Comparison of ENCODE assay signal across 7 mouse cellular contexts in genomic region chr13:111489502-111489801, GRCm38 (mm10). TPM values are rescaled to one million over a fixed set of nuclear protein-coding genes. Genes with fewer than 3 reads are reported as not detected.
DNase-seq lines count a peak whose midpoint lies in the region; ATAC-seq lines count a peak whose summit lies in the region.

No protein-coding gene starts in this region.

- peak overlapping the region; percentile 8; the same call in 1 of the 2 replicates for H3K4me2 ChIP-seq in lung, embryonic 16.5 days (ENCODE audit: low read depth, low read length)
- H3K4me2 ChIP-seq in forebrain, embryonic 12.5 days: peak overlapping the region; percentile 87
- H3K4me2 ChIP-seq in liver, embryonic 11.5 days: peak overlapping the region; percentile 87
- no peak overlapping the region for H3K4me2 ChIP-seq in stomach, embryonic 15.5 days

- H3K27me3 ChIP-seq in lung, embryonic 16.5 days (ENCODE audit: control insufficient read depth, insufficient read depth, low read depth, low read length): peaks cover 19% of the 10 kb centered on the region
- H3K27me3 ChIP-seq in forebrain, embryonic 12.5 days: peaks cover 25% of the 10 kb centered on the region
- peaks cover 11% of the 10 kb centered on the region for H3K27me3 ChIP-seq in liver, embryonic 11.5 days (replicated peaks; ENCODE audit: control insufficient read depth, insufficient read depth, low read length)
- peaks cover 13% of the 10 kb centered on the region; the same call in 1 of the 2 replicates for H3K27me3 ChIP-seq in stomach, embryonic 15.5 days (replicated peaks)

- peak overlapping the region; percentile 99 for H3K27ac ChIP-seq in lung, embryonic 16.5 days (ENCODE audit: low read length)
- peak overlapping the region; percentile 99 for H3K27ac ChIP-seq in forebrain, embryonic 12.5 days
- peak overlapping the region; percentile 99 for H3K27ac ChIP-seq in liver, embryonic 11.5 days (ENCODE audit: low read depth, low read length)
- peak overlapping the region; percentile 99 for H3K27ac ChIP-seq in stomach, embryonic 15.5 days

- 0% methylated on average over 14 of the region's 33 CpGs for WGBS in lung, embryonic 16.5 days
- WGBS in forebrain, embryonic 12.5 days: 1% methylated on average over 20 of the region's 33 CpGs
- 1% methylated on average over 26 of the region's 33 CpGs for WGBS in liver, embryonic 11.5 days
- WGBS in stomach, embryonic 15.5 days: under 1% methylated on average over 17 of the region's 33 CpGs

- H3K4me1 ChIP-seq in lung, embryonic 16.5 days (replicated peaks; ENCODE audit: control insufficient read depth, insufficient read depth, low read length): peaks cover 10% of the 10 kb centered on the region; the same call in 1 of the 2 replicates
- H3K4me1 ChIP-seq in forebrain, embryonic 12.5 days: peaks cover 24% of the 10 kb centered on the region
- peaks cover 17% of the 10 kb centered on the region for H3K4me1 ChIP-seq in liver, embryonic 11.5 days (replicated peaks; ENCODE audit: control insufficient read depth, insufficient read depth, low read length)
- H3K4me1 ChIP-seq in stomach, embryonic 15.5 days: 0 out of 2 replicates have a peak, but pooled peaks cover 13% of the 10 kb centered on the region

- peak overlapping the region; percentile 99 for H3K9ac ChIP-seq in lung, embryonic 16.5 days (ENCODE audit: low read length)
- peak overlapping the region; percentile 96 for H3K9ac ChIP-seq in forebrain, embryonic 12.5 days
- peak overlapping the region; percentile 98 for H3K9ac ChIP-seq in liver, embryonic 11.5 days (ENCODE audit: low read depth, low read length)
- peak overlapping the region; percentile 97 for H3K9ac ChIP-seq in stomach, embryonic 15.5 days

- no peaks in the 10 kb centered on the region for H3K36me3 ChIP-seq in lung, embryonic 16.5 days (ENCODE audit: control insufficient read depth, insufficient read depth, low read length)
- H3K36me3 ChIP-seq in forebrain, embryonic 12.5 days (replicated peaks): no peaks in the 10 kb centered on the region
- H3K36me3 ChIP-seq in liver, embryonic 11.5 days (ENCODE audit: control insufficient read depth, insufficient read depth, low read length): no peaks in the 10 kb centered on the region
- no peaks in the 10 kb centered on the region for H3K36me3 ChIP-seq in stomach, embryonic 15.5 days

- no peaks in the 10 kb centered on the region for H3K9me3 ChIP-seq in lung, embryonic 16.5 days (ENCODE audit: control insufficient read depth, low read length)
- no peaks in the 10 kb centered on the region for H3K9me3 ChIP-seq in forebrain, embryonic 12.5 days
- no peaks in the 10 kb centered on the region for H3K9me3 ChIP-seq in liver, embryonic 11.5 days (ENCODE audit: control insufficient read depth, low read length)
- H3K9me3 ChIP-seq in stomach, embryonic 15.5 days: no peaks in the 10 kb centered on the region

- ATAC-seq in lung, embryonic 16.5 days (ENCODE audit: low read depth): peak; percentile 32; the same call in 1 of the 2 replicates
- no peak; the same call in 1 of the 2 replicates for ATAC-seq in forebrain, embryonic 12.5 days (ENCODE audit: low FRiP score)
- ATAC-seq in liver, embryonic 11.5 days (replicated peaks; ENCODE audit: low FRiP score): peak; percentile 44
- peak; percentile 29; the same call in 1 of the 2 replicates for ATAC-seq in stomach, embryonic 15.5 days (ENCODE audit: insufficient read depth, low FRiP score, low read depth)
- ATAC-seq in cerebellum, adult (ENCODE audit: insufficient number of reproducible peaks, low FRiP score, low TSS enrichment): no peak; the same call in 1 of the 2 replicates

- no peak for DNase-seq in lung, postnatal 25 days (ENCODE audit: low spot score)
- no peak for DNase-seq in liver, embryonic 11.5 days (ENCODE audit: low spot score)
- DNase-seq in spleen, adult 12 weeks (ENCODE audit: low spot score): no peak

- peak overlapping the region; percentile 93 for H3K4me3 ChIP-seq in lung, embryonic 16.5 days (ENCODE audit: low read length)
- peak overlapping the region; percentile 99 for H3K4me3 ChIP-seq in forebrain, embryonic 12.5 days (replicated peaks)
- peak overlapping the region; percentile 97 for H3K4me3 ChIP-seq in liver, embryonic 11.5 days (ENCODE audit: low read depth, low read length)
- peak overlapping the region; percentile 92 for H3K4me3 ChIP-seq in stomach, embryonic 15.5 days (replicated peaks)

RNA-seq across cellular contexts. Expression of gene Gpbp1, which starts 0.5 kb away (rescaled TPM):
- 80.7 and 88.7 TPM in 2 replicates for polyA plus RNA-seq in lung, embryonic 16.5 days (2015; fragmentation: Nextera tagmentation; extraction: Ambion mirVana)
- polyA plus RNA-seq in forebrain, embryonic 12.5 days (2016; fragmentation: Nextera tagmentation; extraction: Ambion mirVana): 124 and 135 TPM in 2 replicates
- polyA plus RNA-seq in liver, embryonic 11.5 days (2014; fragmentation: Nextera tagmentation; extraction: Ambion mirVana): 76.1 and 79.0 TPM in 2 replicates
- polyA plus RNA-seq in stomach, embryonic 15.5 days (2015; fragmentation: Nextera tagmentation; extraction: Ambion mirVana): 67.4 and 77.0 TPM in 2 replicates

Comparison
In these comparisons a context has a peak if more than half of its experiments do, and no peak if none do; other contexts are left out.
1. ATAC-seq: peak in lung, embryonic 16.5 days (single experiment), liver, embryonic 11.5 days (single experiment) and stomach, embryonic 15.5 days (single experiment); none in forebrain, embryonic 12.5 days (single experiment) and cerebellum, adult (single experiment).
2. Peak in every context shown above with its lines, with median percentiles within 50 percentile points of each other: H3K27ac ChIP-seq, H3K4me3 ChIP-seq and H3K9ac ChIP-seq.